Mouse (Mus musculus) neutrophil, adult 65 days (primary cell): ENCODE results near the gene Alb. TPM values are rescaled to one million over a fixed set of nuclear protein-coding genes. Genes with fewer than 3 reads are reported as not detected.

Source experiments
- total RNA-seq: library from RNA; stranded (reverse); gene quantifications from 2 replicates; pipeline ENCODE4 v1.2.4, GENCODE M21; 2023

Alb gene
- total RNA-seq, result not detected in 2 replicates

DNA sequence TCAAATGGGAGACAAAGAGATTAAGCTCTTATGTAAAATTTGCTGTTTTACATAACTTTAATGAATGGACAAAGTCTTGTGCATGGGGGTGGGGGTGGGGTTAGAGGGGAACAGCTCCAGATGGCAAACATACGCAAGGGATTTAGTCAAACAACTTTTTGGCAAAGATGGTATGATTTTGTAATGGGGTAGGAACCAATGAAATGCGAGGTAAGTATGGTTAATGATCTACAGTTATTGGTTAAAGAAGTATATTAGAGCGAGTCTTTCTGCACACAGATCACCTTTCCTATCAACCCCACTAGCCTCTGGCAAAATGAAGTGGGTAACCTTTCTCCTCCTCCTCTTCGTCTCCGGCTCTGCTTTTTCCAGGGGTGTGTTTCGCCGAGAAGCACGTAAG lies at the start of gene Alb:
Alb (plus strand) TSS at position 279 of the 400 bp plus-strand sequence.

DNA sequence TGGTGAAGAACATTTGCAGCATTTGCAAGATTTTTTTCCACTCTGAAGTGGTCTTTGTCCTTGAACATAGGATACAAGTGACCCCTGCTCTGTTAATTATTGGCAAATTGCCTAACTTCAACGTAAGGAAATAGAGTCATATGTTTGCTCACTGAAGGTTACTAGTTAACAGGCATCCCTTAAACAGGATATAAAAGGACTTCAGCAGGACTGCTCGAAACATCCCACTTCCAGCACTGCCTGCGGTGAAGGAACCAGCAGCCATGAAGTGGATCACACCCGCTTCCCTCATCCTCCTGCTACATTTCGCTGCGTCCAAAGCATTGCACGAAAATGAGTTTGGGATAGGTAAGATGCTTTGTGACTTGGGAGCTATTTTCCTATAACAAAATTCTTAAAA lies 29.8 kb downstream of the Alb start, which contains the start of gene Afp:
Afp (plus strand) TSS at position 220 of the 400 bp plus-strand sequence.

DNA sequence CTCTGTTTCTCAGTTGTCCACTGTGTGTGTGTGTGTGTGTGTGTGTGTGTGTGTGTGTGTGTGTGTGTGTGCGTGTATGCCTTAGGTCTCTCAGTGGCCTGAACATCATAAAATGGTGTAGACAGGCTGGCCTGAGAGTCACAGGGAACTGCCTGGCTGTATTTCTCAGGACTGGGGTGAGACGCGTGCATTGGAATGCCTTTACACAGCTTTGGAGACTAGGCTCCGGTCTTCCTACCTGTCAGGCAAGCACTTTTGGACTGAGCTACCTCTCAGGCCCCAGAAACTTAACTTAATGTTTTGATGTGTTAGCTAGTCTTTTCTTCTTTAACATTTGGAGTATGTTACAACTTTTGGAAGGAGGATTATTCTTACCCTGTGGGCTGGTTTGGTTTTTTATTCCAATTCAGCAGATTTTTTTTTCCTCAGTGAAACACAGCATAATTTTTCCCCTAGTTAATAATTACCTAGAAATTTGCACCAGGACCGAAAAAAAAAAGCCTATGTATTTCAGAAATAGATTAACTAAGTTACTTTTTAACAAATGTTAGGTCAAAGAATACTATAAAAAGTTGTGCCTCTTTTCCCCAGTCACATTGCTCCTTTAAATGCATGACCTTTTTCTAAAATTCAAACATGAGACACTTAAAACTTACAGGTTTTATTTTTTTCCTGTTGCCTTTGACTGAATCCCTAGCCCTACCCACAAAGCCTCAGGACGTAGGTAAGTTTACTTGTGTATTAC lies 57.8 kb downstream of the Alb start, which contains the start of gene Afm:
Afm (plus strand) TSS at position 577 of the 745 bp plus-strand sequence.

Other genes with a start within 250 kb of the Alb start
- 5.6 and 6.8 TPM in 2 replicates for gene Cox18, start 236.9 kb upstream of the Alb start, total RNA-seq
- 66.9 and 121 TPM in 2 replicates for gene Ankrd17, start 94.3 kb upstream of the Alb start, total RNA-seq
- gene Gm9958, start 93.7 kb upstream of the Alb start, total RNA-seq, result 0.73 and 1.2 TPM in 2 replicates
- gene Afp, start 29.8 kb downstream of the Alb start, total RNA-seq, result not detected in 2 replicates
- gene Afm, start 58.0 kb downstream of the Alb start, total RNA-seq, result not detected in 2 replicates
- not detected in 2 replicates for gene 5830473C10Rik, start 100.2 kb downstream of the Alb start, total RNA-seq
- 0.41 TPM in 1 of 2 replicates, not detected in the other for gene Rassf6, start 179.8 kb downstream of the Alb start, total RNA-seq